ENCODE assay signal across 9 mouse cellular contexts in the genomic region with DNA sequence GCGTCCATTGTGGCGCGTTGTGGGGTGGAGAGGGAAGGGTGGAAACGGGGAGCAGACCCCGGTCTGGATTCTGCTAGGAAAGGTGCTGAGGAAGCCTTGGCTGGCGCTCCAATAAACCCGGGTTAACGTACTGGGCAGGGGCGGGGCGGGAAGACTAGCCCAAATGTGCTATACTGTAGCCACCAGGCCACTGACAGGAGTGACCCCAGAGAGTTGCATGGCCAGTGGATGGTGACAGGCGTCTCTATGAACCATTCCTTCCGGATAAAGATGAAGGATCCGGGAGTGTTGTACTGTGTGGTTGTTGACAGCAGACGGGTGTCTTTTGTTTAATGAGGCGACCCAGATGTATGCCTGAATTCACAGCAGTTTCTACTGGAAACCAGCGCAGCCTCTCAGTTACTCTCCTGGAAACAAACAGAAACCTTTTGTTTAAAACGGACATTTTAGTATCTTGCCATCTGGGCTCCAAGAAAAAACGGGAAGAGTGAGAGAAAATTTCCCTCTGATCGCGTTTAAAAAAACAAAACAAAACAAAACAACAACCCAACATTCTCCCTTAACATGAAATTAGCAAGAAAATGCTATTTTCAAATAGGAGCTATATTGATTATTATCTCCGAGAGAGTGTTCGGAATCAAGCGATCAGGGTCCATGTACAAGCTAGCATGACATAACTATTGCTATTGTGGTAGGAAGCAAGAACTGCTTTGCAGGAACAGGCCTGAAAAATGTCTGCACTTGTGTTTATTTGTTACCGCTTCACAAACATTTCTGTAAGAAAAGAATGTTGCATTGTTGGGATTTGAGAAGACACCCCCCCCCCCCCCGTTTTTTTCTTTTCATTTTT. TPM values are rescaled to one million over a fixed set of nuclear protein-coding genes. Genes with fewer than 3 reads are reported as not detected.
DNase-seq lines count a peak whose midpoint lies in the region; ATAC-seq and TF ChIP-seq lines count a peak whose summit lies in the region.
"Had no signal": no experiment of that assay in that cellular context is flagged by ENCODE, and none has a peak within 500 bp of the region (broad histone marks: within the 10 kb centered on the region; RNA-seq: fewer than 3 reads in every experiment).

No protein-coding gene starts in this region.

- H3K4me1 ChIP-seq in heart, embryonic 16.5 days (ENCODE audit: control insufficient read depth, insufficient read depth, low read length), result peaks cover 33% of the 10 kb centered on the region
- peaks cover 3% of the 10 kb centered on the region; the same call in 1 of the 2 replicates for H3K4me1 ChIP-seq in liver, adult 2 months (ENCODE audit: control insufficient read depth, insufficient read depth, low read length)
- H3K4me1 ChIP-seq in neural tube, embryonic 14.5 days (ENCODE audit: control insufficient read depth, insufficient read depth, low read length), result peaks cover 34% of the 10 kb centered on the region

- 10% methylated on average over 25 of the region's 25 CpGs for WGBS in heart, embryonic 16.5 days
- WGBS in liver, adult 2 months, result 6% methylated on average over 25 of the region's 25 CpGs
- 7% methylated on average over 25 of the region's 25 CpGs for WGBS in neural tube, embryonic 14.5 days

- DNase-seq in frontal cortex, postnatal 14 days (ENCODE audit: low spot score in 2 of 2), result no peak
- DNase-seq in R1 (ENCODE audit: low read depth, low spot score), result peak; percentile 66
- peak; percentile 51 for DNase-seq in liver, adult 2 months (ENCODE audit: extremely low read depth, low read depth, low spot score)
- DNase-seq in ovary, postnatal 14 days (ENCODE audit: low spot score), result no peak

- H3K36me3 ChIP-seq in heart, embryonic 16.5 days (ENCODE audit: control insufficient read depth, insufficient read depth), result no peaks in the 10 kb centered on the region
- no peaks in the 10 kb centered on the region for H3K36me3 ChIP-seq in liver, adult 2 months (ENCODE audit: control insufficient read depth, insufficient read depth, low read length)
- H3K36me3 ChIP-seq in neural tube, embryonic 14.5 days (ENCODE audit: control insufficient read depth, insufficient read depth, low read length), result no peaks in the 10 kb centered on the region
- H3K36me3 ChIP-seq: G1E had no signal

- peaks cover 22% of the 10 kb centered on the region for H3K79me2 ChIP-seq in liver, adult 2 months (ENCODE audit: control insufficient read depth, insufficient read depth, low read length)

- H3K4me2 ChIP-seq in heart, embryonic 16.5 days (ENCODE audit: low read depth, low read length), result peak overlapping the region; percentile 72
- H3K4me2 ChIP-seq in neural tube, embryonic 14.5 days (ENCODE audit: low read depth, low read length), result peak overlapping the region; percentile 84

- no peak for TF ChIP-seq POLR2A in liver, adult 2 months (IDR thresholded peaks at IDR 0.05; ENCODE audit: extremely low read depth, insufficient read depth, low read length)

- TF ChIP-seq CTCF in liver, adult 2 months (IDR thresholded peaks at IDR 0.05; ENCODE audit: low read depth, low read length), result no peak

- no peaks in the 10 kb centered on the region for H3K9me3 ChIP-seq in heart, embryonic 16.5 days (replicated peaks; ENCODE audit: control insufficient read depth, low read length)
- H3K9me3 ChIP-seq in neural tube, embryonic 14.5 days (ENCODE audit: control insufficient read depth, low read length), result no peaks in the 10 kb centered on the region

- ATAC-seq in frontal cortex, adult (ENCODE audit: low TSS enrichment), result peak; percentile 15
- 0 out of 2 replicates have a peak, but pooled peaks have one; percentile 2 for ATAC-seq in heart, embryonic 16.5 days (replicated peaks; ENCODE audit: extremely low read depth, insufficient read depth, low FRiP score)
- ATAC-seq in neural tube, embryonic 14.5 days (ENCODE audit: low read depth), result peak; percentile 23
- ATAC-seq in erythroid progenitor cell, adult 5-6 weeks (replicated peaks; ENCODE audit: low FRiP score, poor library complexity, severe bottlenecking), result no peak

- peak overlapping the region; percentile 71 for H3K4me3 ChIP-seq in heart, embryonic 16.5 days (ENCODE audit: low read length)
- peak overlapping the region; percentile 99 for H3K4me3 ChIP-seq in liver, adult 2 months (ENCODE audit: insufficient read depth, low read depth, low read length)
- H3K4me3 ChIP-seq in neural tube, embryonic 14.5 days (ENCODE audit: low read depth, low read length), result peak overlapping the region; percentile 94

- H3K9ac ChIP-seq in heart, embryonic 16.5 days (ENCODE audit: low read length), result peak overlapping the region; percentile 85
- H3K9ac ChIP-seq in liver, adult 2 months (ENCODE audit: low read depth, low read length), result peak overlapping the region; percentile 95
- H3K9ac ChIP-seq in neural tube, embryonic 14.5 days (replicated peaks; ENCODE audit: low read depth, low read length), result peak overlapping the region; percentile 99

- no peaks in the 10 kb centered on the region for H3K27me3 ChIP-seq in heart, embryonic 16.5 days (ENCODE audit: control insufficient read depth, insufficient read depth, low read length)
- H3K27me3 ChIP-seq in liver, adult 2 months (ENCODE audit: control insufficient read depth, insufficient read depth, low read length), result no peaks in the 10 kb centered on the region
- H3K27me3 ChIP-seq in neural tube, embryonic 14.5 days (ENCODE audit: control insufficient read depth, insufficient read depth, low read length), result no peaks in the 10 kb centered on the region

- H3K27ac ChIP-seq in heart, embryonic 16.5 days (ENCODE audit: low read length), result peak overlapping the region; percentile 91
- H3K27ac ChIP-seq in liver, adult 2 months (replicated peaks; ENCODE audit: insufficient read depth, low read depth, low read length), result peak overlapping the region; percentile 60
- H3K27ac ChIP-seq in neural tube, embryonic 14.5 days (ENCODE audit: low read depth, low read length), result peak overlapping the region; percentile 99

RNA-seq across cellular contexts. Expression of gene Gnaq, which starts 1.3 kb away (rescaled TPM):
- polyA plus RNA-seq in heart, embryonic 16.5 days (2015; fragmentation: Nextera tagmentation; extraction: Ambion mirVana), result 17.9 and 20.5 TPM in 2 replicates
- total RNA-seq in liver, adult 2 months (2014; rRNA removed), result 10.2 and 12.8 TPM in 2 replicates
- polyA plus RNA-seq in liver, adult 2 months (2012; rRNA removed), result 4.6 and 5.2 TPM in 2 replicates
- polyA plus RNA-seq in neural tube, embryonic 14.5 days (2014; fragmentation: Nextera tagmentation; extraction: Ambion mirVana), result 56.1 and 59.0 TPM in 2 replicates
- 7.1 and 8.6 TPM in 2 replicates for total RNA-seq in erythroid progenitor cell, adult 5-6 weeks (2015; ENCODE audit: low replicate concordance)
- total RNA-seq in erythroid progenitor cell, adult 5-6 weeks (2017; ENCODE audit: low replicate concordance), result 2.0 and 7.8 TPM in 2 replicates
- polyA plus RNA-seq: G1E had no signal

Comparison
In these comparisons a context has a peak if more than half of its experiments do, and no peak if none do; other contexts are left out.
1. DNase-seq: peak in R1 (single experiment) and liver, adult 2 months (single experiment); none in frontal cortex, postnatal 14 days (0 of 2) and ovary, postnatal 14 days (single experiment).
2. Peak in every context shown above with its lines, with median percentiles within 50 percentile points of each other: H3K27ac ChIP-seq, H3K4me3 ChIP-seq and H3K9ac ChIP-seq.